Mouse (Mus musculus) neural tube, embryonic 10.5 days (tissue): Measurements from ENCODE around the gene Ccnc.

ENCODE experiments used
- DNase-seq: peaks from one replicate; pipeline ENCODE4 v3.0.0-alpha.2; 2017; ENCODE audit warnings: low spot score; ENCODE audit errors: extremely low spot score

Gene Ccnc

GRCm38 (mm10) chr4:21727615-21728165, at the start of gene Ccnc:
Gene Ccnc, plus strand, starts transcription at chr4:21727701.
- DNase-seq, result peak; percentile 93

GRCm38 (mm10) chr4:21678101-21678974, 49.2 kb upstream of the Ccnc start:
- DNase-seq, result peak; percentile 72

- DNase-seq, result peak; percentile 77
Measured at GRCm38 (mm10) chr4:21678975-21679623, 48.4 kb upstream of the Ccnc start.

GRCm38 (mm10) chr4:21679624-21680480, 47.6 kb upstream of the Ccnc start:
- DNase-seq, result peak; percentile 73

GRCm38 (mm10) chr4:21680971-21681370, 46.5 kb upstream of the Ccnc start:
- DNase-seq, result peak; percentile 35

- peak; percentile 33 for DNase-seq
Measured at GRCm38 (mm10) chr4:21682421-21683150, 44.9 kb upstream of the Ccnc start.

- peak; percentile 44 for DNase-seq
Measured at GRCm38 (mm10) chr4:21684341-21684970, 43.0 kb upstream of the Ccnc start.

GRCm38 (mm10) chr4:21685595-21686091, 41.9 kb upstream of the Ccnc start, which contains the start of gene Prdm13:
Gene Prdm13, minus strand, starts transcription at chr4:21685963.
- peak; percentile 81 for DNase-seq

GRCm38 (mm10) chr4:21686416-21686815, 41.1 kb upstream of the Ccnc start:
- DNase-seq, result peak; percentile 35

- peak; percentile 61 for DNase-seq
Measured at GRCm38 (mm10) chr4:21686934-21687333, 40.6 kb upstream of the Ccnc start.

GRCm38 (mm10) chr4:21687783-21688702, 39.5 kb upstream of the Ccnc start:
- DNase-seq, result peak; percentile 72

GRCm38 (mm10) chr4:21688703-21689200, 38.7 kb upstream of the Ccnc start:
- DNase-seq, result peak; percentile 81

GRCm38 (mm10) chr4:21689492-21689941, 38.0 kb upstream of the Ccnc start:
- peak; percentile 63 for DNase-seq

GRCm38 (mm10) chr4:21690221-21690620, 37.3 kb upstream of the Ccnc start:
- DNase-seq, result peak; percentile 27

- peak; percentile 56 for DNase-seq
Measured at GRCm38 (mm10) chr4:21695638-21696254, 31.8 kb upstream of the Ccnc start.

- DNase-seq, result no peak
Measured at GRCm38 (mm10) chr4:21705046-21705445, 22.5 kb upstream of the Ccnc start.

GRCm38 (mm10) chr4:21712147-21712546, 15.4 kb upstream of the Ccnc start:
- peak; percentile 84 for DNase-seq

GRCm38 (mm10) chr4:21722752-21723334, 4.7 kb upstream of the Ccnc start:
- DNase-seq, result no peak
